Mouse (Mus musculus) stomach, postnatal 0 days (tissue): ENCODE measurements around the gene Actb. TPM values are rescaled to one million over a fixed set of nuclear protein-coding genes. Genes with fewer than 3 reads are reported as not detected.

ENCODE experiments used
- ATAC-seq: fragments of 200-750 bp; cut with Nextera tagmentation; 2 replicates; pipeline ENCODE4 v1.8.0; 2017; ENCODE audit not compliant: low FRiP score, low TSS enrichment
- DNase-seq: peaks from one replicate; pipeline ENCODE4 v3.0.0-alpha.2; 2016; ENCODE audit warnings: low spot score
- H3K27ac ChIP-seq: fragments of 300-500 bp; sonication (generic); replicated peaks from 2 replicates; pipeline ENCODE4 v1.5.1; 2014; ENCODE audit warnings: mild to moderate bottlenecking, control low read depth
- H3K27me3 ChIP-seq: fragments of 300-500 bp; sonication (generic); 2 replicates; pipeline ENCODE4 v1.6.1; 2014; ENCODE audit warnings: low read length; ENCODE audit not compliant: control insufficient read depth, insufficient read depth
- H3K36me3 ChIP-seq: fragments of 300-500 bp; sonication (generic); 2 replicates; pipeline ENCODE4 v1.6.1; 2014; ENCODE audit warnings: low read length, mixed read lengths; ENCODE audit not compliant: control insufficient read depth, insufficient read depth
- H3K4me1 ChIP-seq: fragments of 300-500 bp; sonication (generic); replicated peaks from 2 replicates; pipeline ENCODE4 v1.6.1; 2014; ENCODE audit warnings: antibody characterized with exemption; ENCODE audit not compliant: control insufficient read depth, insufficient read depth
- H3K4me2 ChIP-seq: fragments of 300-500 bp; sonication (generic); replicated peaks from 2 replicates; pipeline ENCODE4 v1.6.1; 2014; ENCODE audit warnings: low read depth, mild to moderate bottlenecking, control low read depth, moderate library complexity
- H3K4me3 ChIP-seq: fragments of 300-500 bp; sonication (generic); 2 replicates; pipeline ENCODE4 v1.5.1; 2014; ENCODE audit warnings: low read depth, low read length, control low read depth
- H3K9ac ChIP-seq: fragments of 300-500 bp; sonication (generic); 2 replicates; pipeline ENCODE4 v1.6.1; 2014; ENCODE audit warnings: mild to moderate bottlenecking, low read length, control low read depth, mixed read lengths
- H3K9me3 ChIP-seq: fragments of 300-500 bp; sonication (generic); 2 replicates; pipeline ENCODE4 v1.6.1; 2016; ENCODE audit warnings: low read length; ENCODE audit not compliant: control insufficient read depth
- CTCF ChIP-seq: IDR thresholded peaks from 2 replicates; pipeline ENCODE4 v1.5.1; 2016; ENCODE audit warnings: antibody characterized with exemption, low read depth, mild to moderate bottlenecking, moderate library complexity
- EP300 ChIP-seq: optimal IDR thresholded peaks from 2 replicates; pipeline ENCODE3; 2016; ENCODE audit warnings: antibody characterized with exemption
- WGBS: fragments of 180-500 bp; shearing (Covaris S2); extraction: QIAGEN DNeasy Blood & Tissue Kit; methylation state at CpG from one replicate; pipeline ENCODE4 v1.1.7; 2014; 5-methylcytosine and 5-hydroxymethylcytosine counted together
- polyA plus RNA-seq: library from polyadenylated mRNA; unstranded; fragments of >200 nt; fragmentation: Nextera tagmentation; extraction: Ambion mirVana; gene quantifications from 2 replicates; pipeline ENCODE4 v1.2.1, GENCODE M21; 2015

The Actb gene
- polyA plus RNA-seq, 1 experiment from 2014 or later: 16,187 TPM

DNA sequence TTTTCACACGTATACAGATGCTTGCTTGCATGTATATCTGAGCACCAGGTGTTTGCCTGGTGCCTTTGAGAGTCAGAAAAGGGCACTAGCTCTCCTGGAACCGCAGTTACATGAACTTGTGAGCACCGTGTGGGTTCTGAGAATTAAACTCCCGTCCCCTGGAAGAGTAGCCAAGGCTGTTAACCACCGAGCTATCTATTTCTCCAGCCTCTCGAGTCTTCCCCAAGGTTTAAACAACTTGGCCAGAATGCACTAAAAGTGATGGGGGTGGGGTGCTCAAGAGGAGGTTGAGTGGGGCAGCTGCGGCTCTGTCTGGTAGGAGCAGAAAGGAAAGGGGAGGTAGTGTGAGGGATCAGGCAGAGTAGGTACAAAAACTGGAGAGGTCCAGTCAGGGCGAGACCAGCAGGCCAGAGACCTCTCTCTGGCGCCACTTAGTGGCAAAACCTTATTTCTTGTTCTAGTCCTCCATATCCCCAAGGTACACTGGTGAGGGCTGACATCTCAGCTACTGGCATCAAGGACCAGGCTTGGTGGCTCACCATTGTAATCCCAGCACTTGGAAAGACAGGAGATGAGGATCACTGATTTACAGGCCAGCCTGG lies 25.6 kb upstream of the Actb start:
- 16% methylated on average over 9 of the region's 9 CpGs for WGBS
- TF ChIP-seq EP300 (no peak), CTCF (peak; percentile 86)
- Histone ChIP-seq H3K27ac (peak overlapping the region; percentile 20; the same call in 1 of the 2 replicates), H3K27me3 (no peaks in the 10 kb centered on the region), H3K4me2 (peak overlapping the region; percentile 17; the same call in 1 of the 2 replicates), H3K4me3 (no peak overlapping the region), H3K9me3 (no peaks in the 10 kb centered on the region), H3K36me3 (no peaks in the 10 kb centered on the region), H3K4me1 (no peaks in the 10 kb centered on the region), H3K9ac (peak overlapping the region; percentile 27; the same call in 1 of the 2 replicates)
- DNase-seq: peak; percentile 81
- ATAC-seq: peak; percentile 76

GRCm38 (mm10) chr5:142931241-142931745 lies 24.7 kb upstream of the Actb start:
- H3K27me3 ChIP-seq: no peaks in the 10 kb centered on the region

DNA sequence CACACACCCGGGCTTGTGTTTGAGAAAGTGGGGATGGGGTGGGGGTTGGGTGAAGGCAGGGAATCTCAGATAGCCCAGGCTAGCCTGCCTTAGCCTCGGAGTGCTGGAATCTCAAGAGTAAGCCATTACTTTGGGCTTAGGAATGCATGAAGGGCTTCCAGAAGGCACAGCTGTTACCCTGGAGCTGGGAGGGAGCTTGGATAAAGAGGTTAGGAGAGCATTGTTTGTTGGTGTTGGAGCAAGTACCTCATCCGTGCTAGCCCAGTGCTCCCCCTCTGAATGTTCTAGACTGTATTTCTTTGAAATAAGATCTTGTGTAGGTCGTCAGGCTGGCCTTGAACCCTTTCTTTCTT lies 22.8 kb upstream of the Actb start:
- Histone ChIP-seq H3K27me3 (no peaks in the 10 kb centered on the region), H3K9me3 (no peaks in the 10 kb centered on the region), H3K4me1 (peaks cover 9% of the 10 kb centered on the region), H3K36me3 (no peaks in the 10 kb centered on the region), H3K4me3 (peak overlapping the region; percentile 50), H3K27ac (peak overlapping the region; percentile 94), H3K9ac (peak overlapping the region; percentile 63), H3K4me2 (peak overlapping the region; percentile 66)
- TF ChIP-seq CTCF (no peak), EP300 (no peak)
- DNase-seq (no peak), ATAC-seq (no peak)
- WGBS: 16% methylated on average over 4 of the region's 4 CpGs

More at GRCm38 (mm10) chr5:142931241-142931745, 24.7 kb upstream of the Actb start:
- DNase-seq: no peak
- Histone ChIP-seq H3K9ac (no peak overlapping the region), H3K4me1 (peaks cover 3% of the 10 kb centered on the region; the same call in 1 of the 2 replicates), H3K4me2 (no peak overlapping the region; the same call in 1 of the 2 replicates), H3K4me3 (no peak overlapping the region), H3K27ac (no peak overlapping the region), H3K9me3 (no peaks in the 10 kb centered on the region), H3K36me3 (no peaks in the 10 kb centered on the region)
- TF ChIP-seq EP300: no peak
- no peak for TF ChIP-seq CTCF
- no peak for ATAC-seq
- WGBS: 86% methylated on average over 9 of the region's 9 CpGs

DNA sequence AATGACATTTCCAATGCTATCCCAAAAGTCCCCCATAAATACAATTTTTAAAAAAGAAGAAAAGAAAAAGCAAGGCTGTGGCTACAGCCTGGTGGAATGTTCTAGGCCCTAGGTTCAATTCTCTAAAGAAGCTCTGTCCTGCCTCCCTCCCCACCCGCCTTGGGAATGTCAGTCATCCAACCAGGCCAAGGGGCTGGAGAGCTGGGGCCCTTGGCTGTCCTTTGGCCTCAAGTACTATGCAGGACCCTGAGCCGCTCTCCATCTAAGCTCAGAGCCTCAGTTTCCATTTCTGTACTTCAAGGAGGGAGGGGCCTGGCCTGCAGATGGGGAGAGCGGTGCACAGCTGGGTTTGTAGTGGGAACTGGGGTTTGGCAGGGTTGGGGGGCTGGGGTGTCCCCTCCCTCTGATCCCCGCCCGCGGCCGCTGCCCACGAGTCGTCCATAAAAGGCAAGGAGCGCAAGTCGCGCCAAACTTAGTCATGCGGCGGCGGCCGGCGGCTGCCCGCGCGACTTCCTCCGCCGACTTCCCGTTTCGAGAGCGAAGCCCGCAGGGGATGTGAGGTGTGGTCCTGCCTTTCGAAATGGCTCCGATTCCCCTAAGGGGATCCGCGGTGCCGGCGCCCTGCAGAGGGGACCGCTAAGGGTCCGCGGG lies 22.3 kb upstream of the Actb start:
- peak overlapping the region; percentile 66 for H3K4me2 ChIP-seq
- WGBS: 4% methylated on average over 22 of the region's 35 CpGs
- H3K27me3 ChIP-seq: no peaks in the 10 kb centered on the region
- no peaks in the 10 kb centered on the region for H3K36me3 ChIP-seq
- H3K27ac ChIP-seq: peak overlapping the region; percentile 94
- peak overlapping the region; percentile 63 for H3K9ac ChIP-seq
- TF ChIP-seq EP300 (no peak), CTCF (no peak)
- DNase-seq (peak; percentile 74), ATAC-seq (peak; percentile 39)
- no peaks in the 10 kb centered on the region for H3K9me3 ChIP-seq
- peak overlapping the region; percentile 50 for H3K4me3 ChIP-seq
- peaks cover 9% of the 10 kb centered on the region for H3K4me1 ChIP-seq

DNA sequence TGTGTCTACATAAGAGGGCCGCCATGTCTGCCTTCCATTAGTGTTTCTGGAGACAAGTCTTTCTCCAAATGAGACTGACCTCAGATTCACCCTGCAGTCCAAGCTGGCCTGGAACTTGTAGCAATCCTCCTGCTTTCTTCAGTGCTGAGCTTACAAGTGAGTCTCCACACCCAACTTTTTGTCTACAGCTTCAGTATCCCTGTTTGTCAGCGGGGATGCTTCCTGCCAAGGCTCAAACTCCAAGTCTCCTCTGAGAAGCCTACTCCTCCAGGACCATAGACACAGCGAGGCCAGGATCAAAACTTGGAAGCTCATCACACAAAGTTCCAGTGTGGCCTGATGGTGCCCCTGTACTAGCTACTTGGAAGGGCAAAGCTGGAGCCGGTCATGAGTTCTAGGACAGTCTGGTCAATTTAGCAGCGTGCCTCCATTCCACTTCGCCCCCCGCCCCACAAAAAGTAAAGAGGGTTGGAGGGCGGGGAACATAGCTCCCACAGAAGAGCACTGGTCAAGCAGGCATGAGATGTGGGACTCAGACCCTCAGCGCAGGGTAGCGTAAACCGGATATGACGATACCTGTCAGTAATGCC lies 20.9 kb upstream of the Actb start:
- TF ChIP-seq EP300: no peak
- no peak for TF ChIP-seq CTCF
- no peak for DNase-seq
- H3K4me3 ChIP-seq: no peak overlapping the region
- peaks cover 9% of the 10 kb centered on the region for H3K4me1 ChIP-seq
- peak overlapping the region; percentile 93 for H3K27ac ChIP-seq
- H3K9ac ChIP-seq: no peak overlapping the region; the same call in 1 of the 2 replicates
- H3K36me3 ChIP-seq: no peaks in the 10 kb centered on the region
- 82% methylated on average over 12 of the region's 12 CpGs for WGBS
- H3K9me3 ChIP-seq: no peaks in the 10 kb centered on the region
- H3K4me2 ChIP-seq: no peak overlapping the region
- no peaks in the 10 kb centered on the region for H3K27me3 ChIP-seq
- ATAC-seq: no peak

DNA sequence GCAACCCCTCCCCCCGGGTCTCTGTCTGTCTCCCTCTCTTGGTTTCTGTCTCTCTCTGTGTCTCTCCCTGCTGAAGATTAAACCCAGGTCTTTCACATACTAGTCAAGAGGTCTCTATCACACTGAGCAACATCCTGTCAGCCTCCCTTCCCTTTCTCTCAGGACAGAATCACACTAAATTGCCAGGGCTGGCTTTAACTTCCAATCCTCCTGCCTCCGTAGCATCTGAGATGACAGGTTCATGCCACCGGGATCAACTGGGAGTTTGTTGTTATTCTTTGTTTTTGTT lies 20.3 kb upstream of the Actb start:
- ATAC-seq (no peak), DNase-seq (no peak)
- Histone ChIP-seq H3K9me3 (no peaks in the 10 kb centered on the region), H3K9ac (peak overlapping the region; percentile 57), H3K27me3 (no peaks in the 10 kb centered on the region), H3K27ac (peak overlapping the region; percentile 93), H3K4me3 (no peak overlapping the region), H3K36me3 (no peaks in the 10 kb centered on the region), H3K4me1 (peaks cover 9% of the 10 kb centered on the region), H3K4me2 (peak overlapping the region; percentile 29; the same call in 1 of the 2 replicates)
- WGBS: 38% methylated on average over 3 of the region's 3 CpGs
- no peak for TF ChIP-seq CTCF
- no peak for TF ChIP-seq EP300
